Mouse (Mus musculus): ENCODE results near the gene Nono. TPM values are rescaled to one million over a fixed set of nuclear protein-coding genes. Genes with fewer than 3 reads are reported as not detected.

Gene Nono
- 235 TPM for total RNA-seq (2023)

DNA sequence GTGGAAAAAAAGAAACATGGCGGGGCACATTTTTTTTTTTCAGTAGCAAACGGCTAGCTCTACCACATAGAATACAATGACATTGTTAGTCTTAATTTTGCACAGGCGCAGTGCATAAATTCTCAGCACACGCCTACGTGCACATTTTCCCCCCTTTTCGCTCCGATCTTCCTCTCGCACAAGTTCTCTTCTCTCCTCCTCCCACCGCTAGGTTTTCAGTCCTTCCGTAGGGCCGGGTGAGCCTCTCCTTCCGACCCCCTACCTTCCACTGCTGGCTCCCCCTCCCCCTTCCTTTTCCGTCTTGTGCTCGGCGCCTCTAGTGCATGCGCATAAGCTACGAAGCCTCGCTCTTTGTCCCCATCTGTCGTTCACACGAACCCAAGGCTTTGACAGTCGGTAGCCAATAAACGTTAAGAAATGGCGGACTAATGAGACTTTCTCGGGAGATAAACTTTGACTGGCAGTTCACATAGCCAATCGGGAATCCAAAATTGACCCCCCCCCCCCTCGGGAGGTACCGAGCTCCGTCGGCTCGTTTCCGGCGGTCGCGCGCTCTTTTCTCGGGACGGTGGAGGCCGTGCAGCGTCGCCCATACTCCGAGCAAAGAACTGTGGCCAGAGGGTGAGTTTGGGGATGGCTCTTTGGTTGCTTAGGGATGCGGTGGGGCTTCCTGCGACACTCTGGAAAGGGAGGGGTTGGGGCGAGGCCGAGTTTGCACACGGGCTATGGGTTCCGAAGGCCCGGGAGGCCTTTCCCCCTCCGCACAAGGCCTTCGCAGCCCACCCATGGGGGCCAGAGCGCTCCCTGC is at the start of gene Nono:
Gene Nono (plus strand): TSS at position 177 of the 808 bp plus-strand sequence.

GRCm38 (mm10) chrX:101420700-101421095 is 8.4 kb upstream of the Nono start, which contains the start of gene Zmym3:
Gene Zmym3 (minus strand): TSS chrX:101420849.

DNA sequence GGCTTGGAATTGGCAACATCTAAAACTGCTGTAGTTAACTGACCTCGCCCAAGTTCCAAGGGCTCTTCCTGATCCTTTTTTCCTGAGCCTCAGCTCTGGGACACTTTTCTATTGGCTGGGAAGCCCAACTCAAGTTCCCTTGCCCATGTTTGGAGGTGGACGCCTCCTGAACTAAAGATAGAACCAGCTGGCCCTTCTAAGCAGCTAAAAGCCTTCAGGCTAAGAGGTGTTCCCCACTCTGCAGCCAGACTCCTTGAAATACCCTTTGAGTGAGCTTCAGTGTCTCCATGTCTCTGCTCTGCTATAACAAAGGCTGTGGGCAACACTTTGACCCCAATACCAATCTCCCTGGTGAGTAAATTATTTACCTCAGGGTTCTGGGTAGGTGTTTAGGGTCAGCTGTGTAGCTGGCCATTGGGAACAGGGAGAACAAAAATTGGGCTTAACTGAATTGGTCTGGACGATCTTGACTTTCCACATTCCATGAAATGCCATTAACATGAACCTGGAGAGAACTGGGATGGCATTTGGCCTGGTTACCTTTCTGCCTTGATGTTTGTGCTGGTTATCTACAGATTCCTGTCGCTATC is 19.9 kb downstream of the Nono start, which contains the start of gene Itgb1bp2:
Gene Itgb1bp2 (plus strand): TSS at position 203 of the 590 bp plus-strand sequence.

Other genes with a start within 250 kb of the Nono start
- 46.4 TPM for gene Snx12, start 206.8 kb upstream of the Nono start, total RNA-seq (2023)
- gene Foxo4, start 174.8 kb upstream of the Nono start, total RNA-seq (2023) = 48.0 TPM
- 41.4 TPM for gene Gm614, start 165.3 kb upstream of the Nono start, total RNA-seq (2023)
- gene Il2rg, start 161.1 kb upstream of the Nono start, total RNA-seq (2023) = 618 TPM
- gene Gm20489, start 160.3 kb upstream of the Nono start, total RNA-seq (2023) = not detected
- 162 TPM for gene Med12, start 155.3 kb upstream of the Nono start, total RNA-seq (2023)
- 0.61 TPM for gene Nlgn3, start 130.2 kb upstream of the Nono start, total RNA-seq (2023)
- not detected for gene Gjb1, start 52.9 kb upstream of the Nono start, total RNA-seq (2023)
- gene Zmym3, start 8.5 kb upstream of the Nono start, total RNA-seq (2023) = 35.8 TPM
- gene Itgb1bp2, start 19.8 kb downstream of the Nono start, total RNA-seq (2023) = 2.4 TPM
- 39.0 TPM for gene Taf1, start 103.4 kb downstream of the Nono start, total RNA-seq (2023)
- 201 TPM for gene Ogt, start 210.7 kb downstream of the Nono start, total RNA-seq (2023)